Mouse (Mus musculus) ES-Bruce4 (cell line): ENCODE results near the gene H1fx.

Source experiments
- CTCF ChIP-seq: IDR thresholded peaks from one replicate; pipeline ENCODE4 v1.8.1; 2011; ENCODE audit warnings: low read depth, low read length
- EP300 ChIP-seq: IDR thresholded peaks from 2 replicates; pipeline ENCODE4 v1.6.1; 2011; ENCODE audit warnings: low read depth, low read length; ENCODE audit not compliant: insufficient read depth
- POLR2A ChIP-seq: IDR thresholded peaks from one replicate; pipeline ENCODE4 v1.8.1; 2011; ENCODE audit warnings: low read length; ENCODE audit not compliant: insufficient read depth

DNA sequence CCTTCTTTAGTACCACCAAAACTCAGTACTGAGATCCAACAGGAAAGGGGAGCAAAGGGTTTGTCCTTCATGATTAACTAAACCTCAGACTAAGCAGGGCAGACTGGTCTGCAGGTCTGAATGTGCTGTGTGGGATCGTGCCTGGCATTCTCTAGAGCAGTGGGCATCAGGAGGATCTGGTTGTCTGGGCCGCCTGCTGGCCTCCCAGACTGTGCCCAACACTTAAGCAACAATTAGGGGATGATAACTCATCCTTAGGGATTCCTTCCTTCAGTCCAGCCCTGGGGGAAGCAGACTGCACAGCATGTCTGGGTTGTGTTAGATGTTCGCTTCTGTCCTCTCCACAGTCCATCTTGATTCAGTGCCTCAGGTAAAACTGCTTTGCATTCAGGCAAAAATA is 42.5 kb downstream of the H1fx start:
- TF ChIP-seq POLR2A (no peak), EP300 (no peak), CTCF (no peak)
